ENCODE assay signal across 10 mouse cellular contexts in the genomic region with DNA sequence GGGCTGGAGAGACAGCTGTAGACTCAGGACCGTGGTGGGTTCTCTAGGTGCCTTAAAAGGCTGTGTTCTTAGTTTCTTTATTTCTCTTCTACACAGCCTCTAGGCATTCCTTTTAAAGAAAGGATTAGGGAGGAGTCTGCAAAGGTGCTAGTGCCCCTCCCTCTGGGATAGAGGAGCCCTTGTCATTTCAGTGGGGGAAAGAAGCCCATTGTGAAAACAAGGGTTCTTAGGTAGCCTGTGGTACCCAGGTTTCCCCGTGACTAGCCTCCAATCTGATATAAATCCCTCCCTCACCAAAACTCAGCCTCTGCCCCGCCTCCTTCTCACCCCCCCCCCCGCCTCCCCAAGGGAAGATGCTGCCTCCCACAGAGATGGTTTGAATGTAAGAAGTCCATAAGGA. TPM values are rescaled to one million over a fixed set of nuclear protein-coding genes. Genes with fewer than 3 reads are reported as not detected.
DNase-seq lines count a peak whose midpoint lies in the region; ATAC-seq and TF ChIP-seq lines count a peak whose summit lies in the region.
"Had no signal": no experiment of that assay in that cellular context is flagged by ENCODE, and none has a peak within 500 bp of the region (broad histone marks: within the 10 kb centered on the region; RNA-seq: fewer than 3 reads in every experiment).

No protein-coding gene starts in this region.

- H3K27ac ChIP-seq in lung, embryonic 14.5 days (ENCODE audit: low read depth), result no peak overlapping the region
- no peak overlapping the region for H3K27ac ChIP-seq in limb, embryonic 13.5 days
- no peak overlapping the region for H3K27ac ChIP-seq in stomach, embryonic 16.5 days (ENCODE audit: low read length)
- H3K27ac ChIP-seq: macrophage had no signal

- H3K4me1 ChIP-seq in lung, embryonic 14.5 days (ENCODE audit: insufficient read depth), result peaks cover 2% of the 10 kb centered on the region; the same call in 1 of the 2 replicates
- peaks cover 25% of the 10 kb centered on the region for H3K4me1 ChIP-seq in limb, embryonic 13.5 days
- H3K4me1 ChIP-seq in stomach, embryonic 16.5 days (ENCODE audit: control insufficient read depth, insufficient read depth, low read length), result peaks cover 12% of the 10 kb centered on the region

- DNase-seq in embryo, embryonic 11 days, result peak; percentile 8
- DNase-seq in embryo, embryonic 10 days (ENCODE audit: low spot score), result no peak
- no peak for DNase-seq in lung, embryonic 14.5 days
- DNase-seq in lung, postnatal 4 days, result no peak
- DNase-seq in frontal cortex, postnatal 25 days (ENCODE audit: low spot score in 2 of 2), result no peak
- no peak for DNase-seq in kidney, adult 11 months
- DNase-seq: B cell, adult 2 months had no signal

- no peak overlapping the region for H3K4me3 ChIP-seq in lung, embryonic 14.5 days (ENCODE audit: low read depth, low read length)
- peak overlapping the region; percentile 59 for H3K4me3 ChIP-seq in limb, embryonic 13.5 days
- peak overlapping the region; percentile 68; the same call in 1 of the 2 replicates for H3K4me3 ChIP-seq in stomach, embryonic 16.5 days (replicated peaks; ENCODE audit: low read length)

- H3K9ac ChIP-seq in lung, embryonic 14.5 days, result no peak overlapping the region
- no peak overlapping the region for H3K9ac ChIP-seq in limb, embryonic 13.5 days
- H3K9ac ChIP-seq in stomach, embryonic 16.5 days (ENCODE audit: low read length), result no peak overlapping the region

- no peaks in the 10 kb centered on the region for H3K9me3 ChIP-seq in lung, embryonic 14.5 days (ENCODE audit: low read depth, low read length)
- no peaks in the 10 kb centered on the region for H3K9me3 ChIP-seq in limb, embryonic 13.5 days
- H3K9me3 ChIP-seq in stomach, embryonic 16.5 days (replicated peaks; ENCODE audit: control insufficient read depth, low read length), result no peaks in the 10 kb centered on the region

- H3K27me3 ChIP-seq in lung, embryonic 14.5 days (ENCODE audit: insufficient read depth, low read length), result peaks cover 50% of the 10 kb centered on the region
- peaks cover 73% of the 10 kb centered on the region for H3K27me3 ChIP-seq in limb, embryonic 13.5 days
- H3K27me3 ChIP-seq in stomach, embryonic 16.5 days (ENCODE audit: control insufficient read depth, insufficient read depth, low read length), result peaks cover 45% of the 10 kb centered on the region

- peak overlapping the region; percentile 86; the same call in 1 of the 2 replicates for H3K4me2 ChIP-seq in lung, embryonic 14.5 days
- peak overlapping the region; percentile 91 for H3K4me2 ChIP-seq in limb, embryonic 13.5 days (replicated peaks)
- peak overlapping the region; percentile 66; the same call in 1 of the 2 replicates for H3K4me2 ChIP-seq in stomach, embryonic 16.5 days (ENCODE audit: low read depth, low read length)

- TF ChIP-seq CTCF in lung, embryonic 14.5 days (IDR thresholded peaks at IDR 0.05; ENCODE audit: low read depth), result no peak

- ATAC-seq in lung, embryonic 14.5 days (ENCODE audit: insufficient read depth), result no peak
- ATAC-seq in limb, embryonic 13.5 days (ENCODE audit: low FRiP score, low read depth), result no peak
- ATAC-seq in stomach, embryonic 16.5 days (ENCODE audit: insufficient read depth, low FRiP score), result no peak

- 15% methylated on average over 4 of the region's 4 CpGs for WGBS in lung, embryonic 14.5 days
- WGBS in limb, embryonic 13.5 days, result 10% methylated on average over 4 of the region's 4 CpGs
- 18% methylated on average over 4 of the region's 4 CpGs for WGBS in stomach, embryonic 16.5 days

- H3K36me3 ChIP-seq in lung, embryonic 14.5 days (ENCODE audit: insufficient read depth), result no peaks in the 10 kb centered on the region
- no peaks in the 10 kb centered on the region for H3K36me3 ChIP-seq in limb, embryonic 13.5 days
- H3K36me3 ChIP-seq in stomach, embryonic 16.5 days (ENCODE audit: control insufficient read depth, insufficient read depth, low read length), result no peaks in the 10 kb centered on the region

RNA-seq across cellular contexts. Expression of a gene that starts 2.1 kb away (rescaled TPM):
- 1.5 TPM in 2 replicates for polyA plus RNA-seq in lung, embryonic 14.5 days (2014; fragmentation: Nextera tagmentation; extraction: Ambion mirVana)
- polyA plus RNA-seq in limb, embryonic 13.5 days (2015; fragmentation: Nextera tagmentation; extraction: Ambion mirVana), result 1.0 and 1.1 TPM in 2 replicates
- polyA plus RNA-seq in stomach, embryonic 16.5 days (2015; fragmentation: Nextera tagmentation; extraction: Ambion mirVana), result 1.8 and 2.2 TPM in 2 replicates
- polyA plus RNA-seq: macrophage had no signal
